Mouse (Mus musculus) adrenal gland, postnatal 25 days (tissue): ENCODE data around the gene Ear10. TPM values are rescaled to one million over a fixed set of nuclear protein-coding genes. Genes with fewer than 3 reads are reported as not detected.
"Not testable (repeated sequence)": the region's sequence is repeated elsewhere in the genome, so short reads cannot be mapped to it uniquely, and the experiment has no call there.

Experiments used
- DNase-seq: peaks from one replicate; pipeline ENCODE4 v3.0.0; 2021; ENCODE audit warnings: mixed read lengths
- long read RNA-seq: library from polyadenylated mRNA; stranded (forward); transcript quantifications from one replicate; pipeline ENCODE4 v2.0.0, GENCODE M21; 2021
- total RNA-seq: library from RNA; stranded (reverse); gene quantifications from 2 replicates; pipeline ENCODE4 v1.2.3, GENCODE M21; 2021

Ear10 gene
- total RNA-seq = not detected in 2 replicates
- long read RNA-seq = 0 reads

DNA sequence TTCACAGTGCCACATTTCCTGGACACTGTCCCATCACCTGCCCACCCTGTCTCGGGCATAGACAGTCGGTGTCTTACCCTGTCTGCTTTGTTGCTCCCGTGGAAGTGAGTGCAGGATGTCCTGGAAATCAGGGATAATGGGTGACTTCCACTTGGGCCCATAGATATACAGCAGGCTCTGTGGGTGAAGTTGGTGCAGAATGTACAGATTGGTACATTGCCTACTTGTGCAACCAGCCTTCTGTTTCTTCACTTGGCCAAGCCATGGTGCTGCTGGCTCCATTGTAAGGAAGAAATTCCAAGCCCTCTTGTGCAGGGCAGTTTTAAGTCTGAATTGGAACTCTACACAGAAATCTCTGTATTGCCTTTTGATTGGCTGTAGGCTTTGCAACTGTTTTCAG, at the start of gene Ear10:
TSS of gene Ear10 (minus strand) at position 101 of the 400 bp plus-strand sequence.
- DNase-seq = not testable (repeated sequence)

DNA sequence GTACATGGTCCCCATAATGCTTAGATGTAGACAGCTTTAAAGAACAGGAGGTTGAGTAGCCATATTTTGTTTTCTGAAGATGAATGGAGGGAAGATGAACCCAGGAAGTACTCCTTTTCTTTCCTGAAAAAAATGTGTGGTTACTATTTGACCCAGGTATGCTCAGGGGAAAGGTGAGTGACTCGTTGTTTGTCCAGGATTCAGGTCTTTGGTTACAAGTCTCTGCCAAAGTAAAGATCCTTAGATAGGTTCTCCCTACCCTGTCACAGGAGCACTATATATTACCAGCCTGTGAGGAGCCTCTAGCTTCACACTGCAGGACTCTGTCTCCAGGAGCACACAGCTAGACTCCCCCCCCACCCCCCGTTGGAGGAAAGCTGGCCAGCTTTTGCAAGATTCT, 33.4 kb upstream of the Ear10 start, which contains the start of gene Ang5:
TSS of gene Ang5 (plus strand) at position 301 of the 400 bp plus-strand sequence.
- DNase-seq = not testable (repeated sequence)

DNA sequence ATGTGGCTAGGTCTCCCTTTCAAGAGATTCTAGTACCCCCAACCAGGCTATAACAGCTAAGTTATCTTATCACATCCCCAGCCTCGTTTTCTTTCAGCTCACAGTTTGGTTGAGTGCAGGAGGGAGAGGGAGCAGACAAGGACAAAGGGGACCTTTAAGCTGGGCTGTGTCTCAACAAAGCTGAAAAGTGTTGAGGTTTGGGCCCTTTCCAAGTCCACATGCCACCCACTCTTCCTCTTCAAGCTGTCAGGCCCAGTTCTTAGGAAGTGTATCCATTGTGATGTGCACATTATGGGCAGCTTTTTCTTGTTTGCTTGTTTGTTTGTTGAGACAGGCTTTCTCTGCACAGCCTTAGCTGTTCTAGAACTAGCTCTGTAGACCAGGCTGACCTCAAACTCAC, 31.7 kb upstream of the Ear10 start:
- DNase-seq = not testable (repeated sequence)

DNA sequence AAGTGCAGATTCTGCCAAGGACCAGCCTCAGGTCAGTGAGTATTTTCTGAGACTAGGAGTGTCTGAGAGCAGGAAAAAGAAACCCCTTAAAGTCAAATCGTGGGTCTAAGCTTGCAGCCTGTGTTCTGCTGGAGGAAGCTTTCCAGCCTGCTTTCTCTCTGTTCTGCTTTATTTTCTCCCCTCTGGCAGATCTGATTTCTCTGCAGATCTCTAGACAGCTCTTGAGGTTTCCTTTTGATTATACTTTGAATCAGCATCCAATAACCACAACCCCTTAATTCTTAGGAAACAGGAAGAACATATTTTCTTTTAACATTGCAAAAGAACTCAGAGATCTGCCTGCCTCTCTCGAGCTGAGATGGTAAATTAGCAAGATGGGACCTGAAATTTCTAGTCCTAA, 30.0 kb upstream of the Ear10 start:
- DNase-seq = not testable (repeated sequence)

DNA sequence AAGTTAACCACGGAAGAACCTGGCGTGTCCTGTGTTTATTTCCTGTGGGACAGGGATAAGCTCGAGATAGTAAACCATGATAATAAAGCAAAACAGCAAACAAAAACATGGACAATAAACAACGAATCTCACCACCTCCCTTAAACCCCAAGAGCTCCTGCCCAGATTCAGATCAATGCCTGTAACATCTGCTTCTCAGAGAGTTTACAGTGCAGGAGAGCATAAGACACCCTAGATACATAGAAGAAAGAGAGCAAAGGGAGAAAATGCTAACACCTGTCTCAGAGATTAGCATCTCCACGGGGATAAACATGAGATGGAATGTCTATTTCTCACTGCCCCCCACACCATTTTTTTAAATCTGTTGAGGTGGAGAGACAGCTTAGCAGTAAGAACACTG, 10.0 kb upstream of the Ear10 start:
- not testable (repeated sequence) for DNase-seq

DNA sequence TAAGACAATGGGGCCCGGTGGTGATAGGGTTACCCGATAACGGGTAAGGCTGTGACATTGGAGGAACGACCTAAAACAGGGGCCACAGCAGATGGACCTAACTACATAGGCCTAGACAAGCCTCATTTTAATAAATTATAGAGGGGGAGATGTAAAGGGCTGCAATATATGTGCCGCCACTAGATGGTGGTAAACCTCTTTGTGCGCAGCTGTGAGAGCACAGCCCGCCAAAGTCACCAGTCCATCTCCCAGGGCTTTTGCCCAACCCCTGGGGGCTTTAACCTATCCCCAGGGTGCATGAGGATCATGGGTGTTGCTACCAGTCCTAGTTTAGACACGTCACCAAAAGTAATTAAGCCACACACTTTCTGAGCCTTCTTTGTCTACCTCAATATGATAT, 9.6 kb upstream of the Ear10 start:
- DNase-seq = peak; percentile 20

DNA sequence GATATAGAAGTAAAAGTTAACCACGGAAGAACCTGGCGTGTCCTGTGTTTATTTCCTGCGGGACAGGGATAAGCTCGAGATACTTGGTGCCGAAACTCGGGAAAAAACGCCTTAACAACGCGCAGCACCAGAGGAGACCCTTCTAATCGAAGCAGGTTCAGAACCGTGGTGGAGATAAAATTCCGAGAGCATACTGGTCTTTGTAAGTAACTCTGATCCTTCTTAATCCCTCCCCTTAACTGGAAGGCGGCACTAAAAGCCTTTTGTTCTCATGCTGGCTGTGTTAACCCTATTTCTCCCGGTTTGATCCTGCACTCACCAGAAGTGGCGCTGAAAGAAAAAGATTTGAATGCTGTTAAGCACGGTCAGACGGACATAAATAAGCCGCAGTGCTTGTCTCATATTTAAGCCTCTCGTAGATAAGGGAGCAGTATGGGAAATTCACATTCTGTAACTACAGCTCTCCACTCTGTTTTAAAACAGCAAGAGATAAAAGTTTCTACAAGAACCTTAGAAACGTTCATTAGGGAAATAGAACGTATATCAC, 2.1 kb upstream of the Ear10 start:
- DNase-seq = not testable (repeated sequence)

DNA sequence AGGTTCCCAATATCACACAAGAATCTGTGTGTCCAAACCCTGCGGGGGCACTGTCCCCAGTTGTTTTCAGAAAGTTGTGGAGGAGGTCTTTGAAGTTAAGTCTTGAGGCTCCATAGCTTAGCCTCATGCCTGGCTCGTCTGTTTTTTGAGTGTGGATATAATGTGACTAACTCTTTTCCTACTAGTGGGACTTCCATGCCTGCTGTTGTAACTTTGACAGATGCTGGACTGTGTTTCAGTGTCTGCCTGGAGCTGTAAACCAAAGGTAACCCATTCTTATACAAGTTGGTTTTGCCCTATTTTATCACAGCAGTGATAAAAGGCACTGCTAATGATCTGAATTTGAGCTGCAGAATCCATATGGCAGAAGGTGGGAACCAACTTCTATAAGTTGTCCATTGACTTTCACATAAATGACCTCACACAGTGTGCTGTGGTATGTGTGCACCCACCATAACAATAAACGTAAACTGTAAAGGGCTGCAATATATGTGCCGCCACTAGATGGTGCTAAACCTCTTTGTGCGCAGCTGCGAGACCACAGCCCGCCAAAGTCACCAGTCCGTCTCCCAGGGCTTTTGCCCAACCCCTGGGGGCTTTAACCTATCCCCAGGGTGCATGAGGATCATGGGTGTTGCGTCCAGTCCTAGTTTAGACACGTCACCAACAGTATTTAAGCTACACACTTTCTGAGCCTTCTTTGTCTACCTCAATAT, 1.5 kb upstream of the Ear10 start, which contains the start of gene Gm8113:
TSS of gene Gm8113 (plus strand) at position 703 of the 716 bp plus-strand sequence.
- peak; percentile 39 for DNase-seq

DNA sequence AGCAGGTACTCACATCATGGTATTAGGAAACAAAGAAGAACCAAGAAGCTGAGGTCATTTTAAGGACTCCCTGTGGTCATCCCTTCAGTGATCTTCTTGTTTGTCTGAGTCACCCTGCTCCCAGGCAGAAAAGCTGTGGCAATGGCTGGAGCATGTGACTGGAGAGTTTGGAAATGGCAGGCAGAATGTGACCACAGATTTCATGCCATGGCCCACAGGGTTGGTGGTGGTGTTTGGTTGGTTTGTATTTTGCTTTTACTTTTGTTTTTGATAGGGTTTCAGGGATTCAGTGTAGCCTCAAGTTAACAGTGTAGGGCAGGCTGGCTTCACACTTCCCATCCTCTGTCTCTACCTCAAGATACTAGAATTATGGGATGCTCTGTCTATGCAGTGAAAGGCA, 5.1 kb downstream of the Ear10 start:
- DNase-seq = peak; percentile 1

DNA sequence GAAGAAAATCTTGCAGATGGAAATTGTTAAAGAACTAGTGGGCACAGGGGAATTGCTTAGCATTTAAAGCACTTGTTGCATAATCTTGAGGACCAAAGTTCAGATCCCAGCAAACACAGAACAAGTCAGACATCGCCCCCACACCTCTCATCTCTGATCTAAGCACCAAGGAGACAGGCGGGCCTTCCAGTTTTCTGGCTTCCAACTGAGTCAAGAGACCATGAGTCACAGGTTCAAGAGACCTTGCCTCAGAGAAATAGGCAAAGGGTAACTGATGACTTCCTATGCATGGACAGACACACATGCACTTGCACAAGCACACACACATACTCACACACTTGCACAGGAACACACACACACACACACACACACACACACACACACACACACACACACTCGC, 24.8 kb downstream of the Ear10 start:
- DNase-seq = not testable (repeated sequence)

DNA sequence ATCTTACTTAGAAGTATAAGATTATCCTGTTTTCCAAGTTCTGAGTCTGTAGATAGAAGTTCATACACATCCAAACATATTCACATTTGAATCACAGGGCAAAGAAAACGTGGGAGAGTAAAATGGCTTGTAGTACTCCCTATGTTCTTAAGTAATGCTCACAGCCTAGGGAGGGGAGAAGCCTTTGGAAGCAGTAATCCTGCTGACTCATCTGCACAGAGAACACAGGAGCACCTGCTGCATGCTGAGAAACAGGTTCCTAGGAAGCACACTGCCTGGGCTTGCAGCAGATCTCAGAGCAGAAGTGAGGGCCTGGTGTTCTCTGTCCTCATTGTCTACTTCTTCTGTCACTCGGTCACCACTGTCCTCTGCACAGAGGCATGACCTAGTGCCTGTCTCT, 28.0 kb downstream of the Ear10 start:
- not testable (repeated sequence) for DNase-seq

DNA sequence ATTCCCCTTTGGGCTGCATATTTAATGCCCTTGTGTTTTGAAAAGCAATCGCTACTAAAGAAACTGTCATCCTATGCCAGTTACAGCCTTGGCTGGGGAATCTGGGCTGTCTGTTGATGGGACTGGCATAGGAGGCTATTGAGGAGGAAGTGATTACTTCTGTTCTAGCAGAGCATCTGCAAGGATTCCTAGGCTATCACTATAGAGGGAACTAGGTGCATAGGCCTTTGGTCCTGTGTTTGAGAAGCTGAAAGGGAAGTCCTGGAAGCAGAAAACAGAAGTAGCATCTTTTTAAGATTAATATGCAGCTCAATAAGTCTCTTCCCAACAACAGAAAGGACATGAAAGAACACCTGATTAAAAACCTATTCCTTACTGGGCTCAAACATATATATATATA, 32.1 kb downstream of the Ear10 start:
- DNase-seq = not testable (repeated sequence)

DNA sequence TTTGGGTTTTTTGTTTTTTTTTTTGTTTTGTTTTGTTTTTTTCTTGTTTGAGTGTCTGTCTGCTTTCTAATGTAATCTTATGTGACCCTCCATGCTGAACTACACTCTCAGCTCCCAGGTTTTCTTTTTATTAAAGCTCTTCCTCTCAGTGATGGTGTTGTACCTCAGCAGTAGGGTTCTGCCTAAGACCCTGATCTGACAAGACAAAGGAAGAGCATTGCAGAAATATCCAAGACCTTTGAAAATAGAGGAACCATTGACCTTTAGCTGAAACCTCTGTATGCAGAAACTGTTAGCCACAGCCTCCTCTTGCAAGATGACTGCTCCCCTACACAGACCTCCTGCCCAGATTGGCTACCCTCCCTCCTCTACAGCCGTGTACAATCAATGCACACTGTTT, 37.1 kb downstream of the Ear10 start:
- not testable (repeated sequence) for DNase-seq

DNA sequence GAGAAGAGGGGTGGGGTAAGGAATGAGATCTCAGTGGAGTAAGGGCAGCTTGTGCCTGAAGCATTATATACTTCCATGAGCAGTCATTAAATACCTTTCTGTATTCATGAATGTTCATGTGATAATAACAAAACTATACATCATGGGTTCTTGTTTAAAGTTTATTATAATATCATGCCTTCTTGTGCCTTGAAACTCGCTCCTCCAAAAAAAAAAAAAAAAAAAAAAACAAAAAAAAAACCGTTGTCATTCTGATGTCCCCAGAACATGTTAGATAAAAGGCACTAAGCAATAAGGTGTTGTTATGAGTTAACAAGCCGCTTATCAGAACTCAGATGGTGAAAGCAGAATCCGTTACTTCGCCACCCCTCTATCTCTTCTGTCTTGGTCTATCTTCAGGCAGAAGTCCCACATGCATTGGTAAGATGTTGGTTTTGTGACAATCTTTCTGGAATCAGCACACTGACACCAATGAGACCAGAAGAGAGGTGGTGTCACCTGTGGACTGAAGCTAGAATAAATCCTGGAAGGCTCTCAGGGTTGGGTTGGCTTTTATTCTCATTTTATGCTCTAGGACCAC, 43.3 kb downstream of the Ear10 start:
- DNase-seq = not testable (repeated sequence)

DNA sequence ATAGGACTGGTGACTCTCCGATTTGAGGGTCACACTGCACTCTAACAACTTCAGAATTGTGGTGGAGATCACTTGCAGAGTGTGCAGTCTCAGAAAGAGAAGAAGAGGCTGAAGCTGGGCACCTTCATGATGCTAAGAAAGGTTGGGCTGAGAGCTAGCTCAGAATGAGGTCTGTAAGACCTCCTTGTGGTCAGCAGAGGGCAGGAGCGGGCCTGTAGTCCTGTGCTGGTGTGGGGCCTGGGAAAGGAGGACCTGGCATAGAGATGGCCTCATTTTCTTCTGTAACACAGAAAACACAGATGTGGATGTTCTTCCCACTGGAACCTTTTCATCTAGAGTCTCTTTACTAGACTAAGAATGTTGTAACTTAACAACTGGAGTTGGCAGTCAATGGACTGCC, 45.6 kb downstream of the Ear10 start:
- DNase-seq = not testable (repeated sequence)

DNA sequence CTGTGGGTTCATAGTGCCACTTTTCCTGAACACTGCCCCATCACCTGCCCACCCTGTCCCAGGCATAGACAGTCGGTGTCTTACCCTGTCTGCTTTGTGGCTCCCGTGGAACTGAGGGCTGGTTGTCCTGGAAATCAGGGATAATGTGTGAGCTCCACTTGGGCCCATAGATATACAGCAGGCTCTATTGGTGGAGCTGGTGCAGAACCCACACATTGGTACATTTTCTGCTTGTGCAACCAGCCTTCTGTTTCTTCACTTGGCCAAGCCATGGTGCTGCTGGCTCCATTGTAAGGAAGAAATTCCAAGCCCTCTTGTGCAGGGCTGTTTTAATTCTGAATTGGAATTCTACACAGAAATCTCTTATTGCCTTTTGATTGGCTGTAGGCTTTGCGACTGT, 47.9 kb downstream of the Ear10 start, which contains the start of gene Ear1:
TSS of gene Ear1 (minus strand) at position 101 of the 400 bp plus-strand sequence.
- DNase-seq = not testable (repeated sequence)

DNA sequence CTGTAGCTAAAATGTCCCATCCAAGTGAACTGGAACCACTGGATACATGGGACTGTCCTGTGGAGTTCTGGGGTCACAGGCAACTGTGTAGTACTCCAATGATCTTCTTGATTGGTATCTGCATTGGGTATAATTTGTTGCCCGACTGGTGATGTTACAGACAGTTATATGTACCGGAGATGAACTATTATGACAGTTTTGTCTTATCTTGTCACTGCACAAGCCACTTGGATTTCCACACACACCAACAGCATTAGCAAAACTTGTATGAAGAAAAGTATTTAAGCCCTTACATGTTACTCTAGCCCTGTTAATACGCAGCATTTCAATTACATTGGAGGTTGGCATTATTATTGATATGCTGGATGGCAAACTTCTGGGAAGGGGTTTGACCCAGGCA, 48.5 kb downstream of the Ear10 start:
- DNase-seq = not testable (repeated sequence)

Other genes with a start within 250 kb of the Ear10 start
- not detected in 2 replicates for gene Gm8165, start 246.4 kb downstream of the Ear10 start, total RNA-seq
- gene Gm7324, start 225.7 kb downstream of the Ear10 start, total RNA-seq = 1.00 and 1.5 TPM in 2 replicates
- not detected in 2 replicates for gene Gm16506, start 196.1 kb downstream of the Ear10 start, total RNA-seq
- gene Gm6526, start 175.7 kb downstream of the Ear10 start, total RNA-seq = not detected in 2 replicates
- not detected in 2 replicates for gene Gm8180, start 138.8 kb downstream of the Ear10 start, total RNA-seq
- gene Ear1, start 48.0 kb downstream of the Ear10 start, total RNA-seq = not detected in 2 replicates
- gene Gm8113, start 1.8 kb upstream of the Ear10 start, total RNA-seq = 7.6 and 10.1 TPM in 2 replicates
- not detected in 2 replicates for gene Ang5, start 33.5 kb upstream of the Ear10 start, total RNA-seq
- not detected in 2 replicates for gene Ang6, start 78.7 kb upstream of the Ear10 start, total RNA-seq
- 0.64 TPM in 1 of 2 replicates, not detected in the other for gene Ear2, start 179.1 kb upstream of the Ear10 start, total RNA-seq
- gene Gm3327, start 200.3 kb upstream of the Ear10 start, total RNA-seq = not detected in 2 replicates